Comparison of ENCODE assay signal across 28 mouse cellular contexts in genomic region chr3:133526119-133526723, GRCm38 (mm10). TPM values are rescaled to one million over a fixed set of nuclear protein-coding genes. Genes with fewer than 3 reads are reported as not detected.
DNase-seq lines count a peak whose midpoint lies in the region; ATAC-seq and TF ChIP-seq lines count a peak whose summit lies in the region.
"Had no signal": no experiment of that assay in that cellular context is flagged by ENCODE, and none has a peak within 500 bp of the region (broad histone marks: within the 10 kb centered on the region; RNA-seq: fewer than 3 reads in every experiment).

No protein-coding gene starts in this region.

- WGBS in macrophage (ENCODE audit: missing documents), result 35% methylated on average over 4 of the region's 4 CpGs

- H3K27me3 ChIP-seq in CH12.LX (replicated peaks), result no peaks in the 10 kb centered on the region
- H3K27me3 ChIP-seq: kidney, embryonic 15.5 days; limb, embryonic 12.5 days; stomach, embryonic 15.5 days had no signal

- dilution Hi-C loops in CH12.LX (cut with MboI; ENCODE audit: extremely low pct_ligation_motif_present, extremely low pct_unique_long_range_greater_than_20kb, low sequenced_read_pairs), result no loop called here

- peak overlapping the region; percentile 30; the same call in 1 of the 2 replicates for H3K9ac ChIP-seq in CH12.LX (ENCODE audit: insufficient read depth, low read depth)
- H3K9ac ChIP-seq: kidney, embryonic 15.5 days; limb, embryonic 12.5 days; liver, postnatal 0 days; stomach, embryonic 15.5 days had no signal

- peak; percentile 71 for ATAC-seq in activated CD4-positive, CD25-positive, alpha-beta regulatory T cell, adult 4 months
- ATAC-seq: hindbrain, embryonic 16.5 days; intestine, postnatal 0 days; liver, postnatal 0 days; midbrain, embryonic 16.5 days had no signal

- peaks cover 14 to 51% of the 10 kb centered on the region in 2 experiments for H3K4me1 ChIP-seq in CH12.LX (ENCODE audit: control insufficient read depth in 1 of 2, insufficient read depth in 2 of 2)
- H3K4me1 ChIP-seq: limb, embryonic 12.5 days; stomach, embryonic 15.5 days had no signal

- H3K27ac ChIP-seq in CH12.LX (ENCODE audit: insufficient read depth, low read depth) (peak overlapping the region; percentile 3; the same call in 1 of the 2 replicates), macrophage (peak overlapping the region; percentile 79)
- H3K27ac ChIP-seq: heart, embryonic 10.5 days; kidney, embryonic 15.5 days; limb, embryonic 12.5 days; stomach, embryonic 15.5 days had no signal

- no peaks in the 10 kb centered on the region for H3K9me3 ChIP-seq in CH12.LX (replicated peaks; ENCODE audit: low read length)
- H3K9me3 ChIP-seq: heart, embryonic 10.5 days; kidney, embryonic 15.5 days; limb, embryonic 12.5 days; stomach, embryonic 15.5 days had no signal

- peaks cover 84% of the 10 kb centered on the region for H3K79me2 ChIP-seq in CH12.LX (replicated peaks; ENCODE audit: control insufficient read depth, extremely low read depth, insufficient read depth, poor library complexity, severe bottlenecking)
- peaks cover 88% of the 10 kb centered on the region for H3K79me2 ChIP-seq in macrophage (ENCODE audit: inconsistent target)

- H3K36me3 ChIP-seq in CH12.LX (replicated peaks in 1 of 2; ENCODE audit: control insufficient read depth in 1 of 2, insufficient read depth in 1 of 2, low read length in 1 of 2), result peaks cover 28 to 64% of the 10 kb centered on the region in 2 experiments
- H3K36me3 ChIP-seq in macrophage (ENCODE audit: inconsistent target), result no peaks in the 10 kb centered on the region
- H3K36me3 ChIP-seq: heart, embryonic 10.5 days; kidney, embryonic 15.5 days; stomach, embryonic 15.5 days had no signal

- DNase-seq in 416B (ENCODE audit: low read depth) (peak; percentile 47), CH12.LX (ENCODE audit: extremely low read depth) (peak; percentile 52)
- DNase-seq in retina, embryonic 14.5 days (ENCODE audit: low spot score), result no peak
- no peak for DNase-seq in layer of hippocampus, adult 8-10 months (ENCODE audit: low spot score in 2 of 2)
- DNase-seq in kidney, postnatal 36 days, result no peak
- DNase-seq in thymus, postnatal 0 days (ENCODE audit: low spot score), result no peak
- DNase-seq: adrenal gland, postnatal 10 days; cerebellum, adult 9-11 months; gastrocnemius, postnatal 36 days; heart, postnatal 4 days; kidney, postnatal 4 days; liver, postnatal 0 days; lung, postnatal 10 days; right cerebral cortex, adult 18-20 months; right cerebral cortex, postnatal 4 days; thymus, adult 18-20 months; thymus, postnatal 4 days had no signal

- H3K4me2 ChIP-seq in CH12.LX (ENCODE audit: insufficient read depth, low read depth, poor library complexity, severe bottlenecking), result peak overlapping the region; percentile 46; the same call in 1 of the 2 replicates
- H3K4me2 ChIP-seq: kidney, embryonic 15.5 days; limb, embryonic 12.5 days; liver, embryonic 11.5 days; stomach, embryonic 15.5 days had no signal

- no peak overlapping the region for H3K4me3 ChIP-seq in CH12.LX (replicated peaks in 1 of 3; ENCODE audit: low read depth in 2 of 3, low read length in 2 of 3, poor library complexity in 1 of 3)
- H3K4me3 ChIP-seq in macrophage (ENCODE audit: inconsistent target), result no peak overlapping the region
- H3K4me3 ChIP-seq: heart, embryonic 10.5 days; kidney, embryonic 15.5 days; limb, embryonic 12.5 days; myocyte; stomach, embryonic 15.5 days had no signal

- no peak for TF ChIP-seq CTCF in CH12.LX (conservative IDR thresholded peaks at IDR 0.05 in 1 of 2, IDR thresholded peaks at IDR 0.05 in 1 of 2; ENCODE audit: low read depth in 2 of 2, low read length in 2 of 2)

- no peak for TF ChIP-seq RAD21 in CH12.LX (IDR thresholded peaks at IDR 0.05; ENCODE audit: low read depth, low read length)

- no peak for TF ChIP-seq POLR2A in CH12.LX (IDR thresholded peaks at IDR 0.05; ENCODE audit: low read depth, low read length)

- in situ Hi-C loops in CH12.LX (cut with MboI; ENCODE audit: low pct_ligation_motif_present, low pct_unique_long_range_greater_than_20kb, low sequenced_read_pairs), result no loop called here

- TF ChIP-seq EP300 in CH12.LX (IDR thresholded peaks at IDR 0.05; ENCODE audit: low read length), result peak; percentile 55

TF ChIP-seq in CH12.LX, 34 proteins besides CTCF, POLR2A, EP300 and RAD21:
- peak; percentile 42; the same call in 1 of the 2 replicates for TF ChIP-seq IRF4 (IDR thresholded peaks at IDR 0.05; ENCODE audit: low read depth, low read length)
- no peak for TF ChIP-seq NRF1 (IDR thresholded peaks at IDR 0.05; ENCODE audit: low read depth, low read length)
- no peak for TF ChIP-seq GABPA (IDR thresholded peaks at IDR 0.05; ENCODE audit: insufficient replicate concordance, low read depth, low read length)

RNA-seq across cellular contexts. Expression of gene Tet2, which starts 18.7 kb away (rescaled TPM):
- total RNA-seq in CH12.LX (2012; rRNA removed), result 59.1 and 78.5 TPM in 2 replicates
- 49.7 and 51.3 TPM in 2 replicates for total RNA-seq in CH12.LX (2014; rRNA removed)
- polyA plus RNA-seq in CH12.LX (2012; ENCODE audit: insufficient read length, low read depth), result 38.5 and 39.6 TPM in 2 replicates
- polyA plus RNA-seq in activated CD4-positive, CD25-positive, alpha-beta regulatory T cell, adult 4 months (2017; shearing (Covaris generic)), result 10 to 100 TPM; 36.7 to 44.6 TPM
- 1,000 to 10,000 TPM in 1 of 26 experiments, 100 to 1,000 TPM in 25; 342 to 1,153 (median 525) TPM for total RNA-seq in macrophage (2018; cell fraction: chromatin; rRNA removed)
- 10 to 100 TPM; 13.8 to 42.5 (median 25.0) TPM for total RNA-seq in macrophage (2018; cell fraction: cytosol; rRNA removed)
- 1,000 to 10,000 TPM in 1 of 26 experiments, 100 to 1,000 TPM in 25; 179 to 1,389 (median 338) TPM for total RNA-seq in macrophage (2018; cell fraction: nucleus; rRNA removed)
- 8.2 to 13.8 TPM (median 13.5 TPM) in 3 replicates for polyA plus RNA-seq in macrophage (2018)
- 10 to 100 TPM; 44.9 to 50.5 (median 48.3) TPM for total RNA-seq in layer of hippocampus, adult 8-10 months (2022)
- 6.2 and 10.4 TPM in 2 replicates for polyA plus RNA-seq in thymus, postnatal 0 days (2015; fragmentation: Nextera tagmentation; extraction: Ambion mirVana)

Comparison
In these comparisons a context has a peak if more than half of its experiments do, and no peak if none do; other contexts are left out.
1. DNase-seq: peak in 416B (single experiment) and CH12.LX (single experiment); none in retina, embryonic 14.5 days (single experiment), layer of hippocampus, adult 8-10 months (0 of 2), kidney, postnatal 36 days (0 of 2) and thymus, postnatal 0 days (single experiment).